Mouse (Mus musculus): ENCODE results near the gene Carmil1. TPM values are rescaled to one million over a fixed set of nuclear protein-coding genes. Genes with fewer than 3 reads are reported as not detected.

Gene Carmil1
- polyA plus RNA-seq, 1 experiment, result 23.3 TPM

- H3K27ac ChIP-seq (ENCODE audit: insufficient read depth, low read length), result no peak overlapping the region
- no peaks in the 10 kb centered on the region for H3K4me1 ChIP-seq (ENCODE audit: control insufficient read depth, insufficient read depth, low read length)
- H3K36me3 ChIP-seq (ENCODE audit: control insufficient read depth, insufficient read depth, low read length, poor library complexity, severe bottlenecking), result no peaks in the 10 kb centered on the region
- H3K9me3 ChIP-seq (replicated peaks; ENCODE audit: control insufficient read depth, insufficient read depth, low read length, poor library complexity, severe bottlenecking), result no peaks in the 10 kb centered on the region
- no peaks in the 10 kb centered on the region for H3K27me3 ChIP-seq (ENCODE audit: control insufficient read depth, insufficient read depth, low read length, poor library complexity, severe bottlenecking)
- TF ChIP-seq CTCF (IDR thresholded peaks at IDR 0.05; ENCODE audit: low read depth, low read length), result no peak
- no peak for TF ChIP-seq POLR2A (IDR thresholded peaks at IDR 0.05; ENCODE audit: insufficient read depth, low read length)
- TF ChIP-seq EP300 (IDR thresholded peaks at IDR 0.05; ENCODE audit: insufficient read depth, low read depth, low read length), result no peak
- H3K9ac ChIP-seq (ENCODE audit: low read depth, poor library complexity, severe bottlenecking), result no peak overlapping the region
- no peak overlapping the region for H3K4me3 ChIP-seq (ENCODE audit: low read depth, low read length)
Observed at GRCm38 (mm10) chr13:24179538-24179937, 101.1 kb downstream of the Carmil1 start.

GRCm38 (mm10) chr13:24177600-24177999 is 103.0 kb downstream of the Carmil1 start:
- Histone ChIP-seq H3K27me3 (ENCODE audit: control insufficient read depth, insufficient read depth, low read length, poor library complexity, severe bottlenecking) (no peaks in the 10 kb centered on the region), H3K27ac (ENCODE audit: insufficient read depth, low read length) (no peak overlapping the region), H3K36me3 (ENCODE audit: control insufficient read depth, insufficient read depth, low read length, poor library complexity, severe bottlenecking) (no peaks in the 10 kb centered on the region), H3K9ac (ENCODE audit: low read depth, poor library complexity, severe bottlenecking) (no peak overlapping the region), H3K4me3 (ENCODE audit: low read depth, low read length) (no peak overlapping the region), H3K4me1 (ENCODE audit: control insufficient read depth, insufficient read depth, low read length) (no peaks in the 10 kb centered on the region), H3K9me3 (replicated peaks; ENCODE audit: control insufficient read depth, insufficient read depth, low read length, poor library complexity, severe bottlenecking) (no peaks in the 10 kb centered on the region)
- TF ChIP-seq POLR2A (IDR thresholded peaks at IDR 0.05; ENCODE audit: insufficient read depth, low read length) (no peak), EP300 (IDR thresholded peaks at IDR 0.05; ENCODE audit: insufficient read depth, low read depth, low read length) (no peak), CTCF (IDR thresholded peaks at IDR 0.05; ENCODE audit: low read depth, low read length) (no peak)

GRCm38 (mm10) chr13:24176835-24177234 is 103.8 kb downstream of the Carmil1 start:
- TF ChIP-seq EP300 (IDR thresholded peaks at IDR 0.05; ENCODE audit: insufficient read depth, low read depth, low read length), result no peak
- no peak for TF ChIP-seq POLR2A (IDR thresholded peaks at IDR 0.05; ENCODE audit: insufficient read depth, low read length)
- TF ChIP-seq CTCF (IDR thresholded peaks at IDR 0.05; ENCODE audit: low read depth, low read length), result no peak
- Histone ChIP-seq H3K36me3 (ENCODE audit: control insufficient read depth, insufficient read depth, low read length, poor library complexity, severe bottlenecking) (no peaks in the 10 kb centered on the region), H3K4me1 (ENCODE audit: control insufficient read depth, insufficient read depth, low read length) (no peaks in the 10 kb centered on the region), H3K4me3 (ENCODE audit: low read depth, low read length) (no peak overlapping the region), H3K27me3 (ENCODE audit: control insufficient read depth, insufficient read depth, low read length, poor library complexity, severe bottlenecking) (no peaks in the 10 kb centered on the region), H3K9me3 (replicated peaks; ENCODE audit: control insufficient read depth, insufficient read depth, low read length, poor library complexity, severe bottlenecking) (no peaks in the 10 kb centered on the region), H3K9ac (ENCODE audit: low read depth, poor library complexity, severe bottlenecking) (no peak overlapping the region), H3K27ac (ENCODE audit: insufficient read depth, low read length) (no peak overlapping the region)

- TF ChIP-seq CTCF (IDR thresholded peaks at IDR 0.05; ENCODE audit: low read depth, low read length), result no peak
- no peak for TF ChIP-seq EP300 (IDR thresholded peaks at IDR 0.05; ENCODE audit: insufficient read depth, low read depth, low read length)
- no peak for TF ChIP-seq POLR2A (IDR thresholded peaks at IDR 0.05; ENCODE audit: insufficient read depth, low read length)
Observed at GRCm38 (mm10) chr13:24169658-24170057, 110.9 kb downstream of the Carmil1 start.

GRCm38 (mm10) chr13:24163368-24163767 is 117.2 kb downstream of the Carmil1 start:
- Histone ChIP-seq H3K36me3 (ENCODE audit: control insufficient read depth, insufficient read depth, low read length, poor library complexity, severe bottlenecking) (no peaks in the 10 kb centered on the region), H3K27me3 (ENCODE audit: control insufficient read depth, insufficient read depth, low read length, poor library complexity, severe bottlenecking) (no peaks in the 10 kb centered on the region), H3K4me1 (ENCODE audit: control insufficient read depth, insufficient read depth, low read length) (no peaks in the 10 kb centered on the region), H3K4me3 (ENCODE audit: low read depth, low read length) (no peak overlapping the region), H3K9ac (ENCODE audit: low read depth, poor library complexity, severe bottlenecking) (no peak overlapping the region), H3K27ac (ENCODE audit: insufficient read depth, low read length) (no peak overlapping the region), H3K9me3 (replicated peaks; ENCODE audit: control insufficient read depth, insufficient read depth, low read length, poor library complexity, severe bottlenecking) (no peaks in the 10 kb centered on the region)
- TF ChIP-seq EP300 (IDR thresholded peaks at IDR 0.05; ENCODE audit: insufficient read depth, low read depth, low read length), result no peak
- no peak for TF ChIP-seq CTCF (IDR thresholded peaks at IDR 0.05; ENCODE audit: low read depth, low read length)
- TF ChIP-seq POLR2A (IDR thresholded peaks at IDR 0.05; ENCODE audit: insufficient read depth, low read length), result no peak

More at GRCm38 (mm10) chr13:24169658-24170057, 110.9 kb downstream of the Carmil1 start:
- no peaks in the 10 kb centered on the region for H3K27me3 ChIP-seq (ENCODE audit: control insufficient read depth, insufficient read depth, low read length, poor library complexity, severe bottlenecking)
- no peak overlapping the region for H3K4me3 ChIP-seq (ENCODE audit: low read depth, low read length)
- no peak overlapping the region for H3K9ac ChIP-seq (ENCODE audit: low read depth, poor library complexity, severe bottlenecking)
- H3K4me1 ChIP-seq (ENCODE audit: control insufficient read depth, insufficient read depth, low read length), result no peaks in the 10 kb centered on the region
- H3K9me3 ChIP-seq (replicated peaks; ENCODE audit: control insufficient read depth, insufficient read depth, low read length, poor library complexity, severe bottlenecking), result no peaks in the 10 kb centered on the region
- H3K36me3 ChIP-seq (ENCODE audit: control insufficient read depth, insufficient read depth, low read length, poor library complexity, severe bottlenecking), result no peaks in the 10 kb centered on the region
- no peak overlapping the region for H3K27ac ChIP-seq (ENCODE audit: insufficient read depth, low read length)

GRCm38 (mm10) chr13:24161105-24161504 is 119.5 kb downstream of the Carmil1 start:
- H3K4me1 ChIP-seq (ENCODE audit: control insufficient read depth, insufficient read depth, low read length), result no peaks in the 10 kb centered on the region
- no peak overlapping the region for H3K4me3 ChIP-seq (ENCODE audit: low read depth, low read length)
- no peaks in the 10 kb centered on the region for H3K27me3 ChIP-seq (ENCODE audit: control insufficient read depth, insufficient read depth, low read length, poor library complexity, severe bottlenecking)
- no peaks in the 10 kb centered on the region for H3K36me3 ChIP-seq (ENCODE audit: control insufficient read depth, insufficient read depth, low read length, poor library complexity, severe bottlenecking)
- no peak overlapping the region for H3K9ac ChIP-seq (ENCODE audit: low read depth, poor library complexity, severe bottlenecking)
- H3K9me3 ChIP-seq (replicated peaks; ENCODE audit: control insufficient read depth, insufficient read depth, low read length, poor library complexity, severe bottlenecking), result no peaks in the 10 kb centered on the region
- TF ChIP-seq POLR2A (IDR thresholded peaks at IDR 0.05; ENCODE audit: insufficient read depth, low read length), result no peak
- no peak for TF ChIP-seq CTCF (IDR thresholded peaks at IDR 0.05; ENCODE audit: low read depth, low read length)
- TF ChIP-seq EP300 (IDR thresholded peaks at IDR 0.05; ENCODE audit: insufficient read depth, low read depth, low read length), result no peak
- no peak overlapping the region for H3K27ac ChIP-seq (ENCODE audit: insufficient read depth, low read length)

All from ES-Bruce4 (cell line).